Mouse (Mus musculus): ENCODE results near the gene Clmp.

DNA sequence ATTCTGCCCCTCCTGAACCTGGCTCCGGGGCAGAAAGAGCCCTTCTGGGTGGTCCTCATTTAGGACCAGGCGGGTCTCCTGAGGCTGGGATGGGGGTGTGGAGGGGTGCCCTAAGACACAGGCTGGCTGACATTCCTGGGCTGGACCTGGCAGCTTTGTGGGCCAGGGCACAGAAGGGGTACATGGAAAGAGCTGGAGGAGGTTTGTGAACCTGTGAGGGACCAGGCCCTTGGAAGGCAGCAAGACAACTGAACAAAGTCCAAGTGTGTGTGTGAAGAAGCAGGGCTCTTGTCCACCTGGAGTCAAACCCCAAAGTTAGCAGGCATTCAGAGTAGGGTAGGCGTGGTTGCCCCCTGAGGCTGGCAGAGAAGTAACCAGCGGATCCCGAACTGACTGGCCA lies 1.3 kb downstream of the Clmp start:
- TF ChIP-seq CTCF (IDR thresholded peaks at IDR 0.05; ENCODE audit: extremely low read depth, insufficient read depth, insufficient read length, insufficient replicate concordance) (no peak), POLR2A (IDR thresholded peaks at IDR 0.05; ENCODE audit: low read depth, low read length) (no peak)
